Mouse (Mus musculus) heart, postnatal 36 days (tissue): ENCODE measurements around the gene Mettl26. TPM values are rescaled to one million over a fixed set of nuclear protein-coding genes. Genes with fewer than 3 reads are reported as not detected.
A peak's percentile ranks its signal among the peaks of the same experiment; 100 is the strongest.

Experiments
- DNase-seq, 2 experiments: peaks; one replicate each; pipeline ENCODE4 v3.0.0; 2021 to 2022
- intact Hi-C: fragments of 180-260 bp; cut with DNase I; formaldehyde crosslinking; loops from one replicate; pipeline ENCODE4 v1.15.1; 2025
- total RNA-seq, 2 experiments: library from RNA; stranded (reverse); gene quantifications; 2 replicates each; pipeline ENCODE4 v1.2.3; 2021

Gene Mettl26
- total RNA-seq, 2 experiments from 2014 or later = 16.1 to 18.1 TPM

GRCm38 (mm10) chr17:25836397-25837075, 38.3 kb upstream of the Mettl26 start:
- intact Hi-C loops = no loop called here
- DNase-seq = peak in 1 of 2 experiments; percentile 27

- intact Hi-C loops = no loop called here
- peak; percentile 64 to 67 for DNase-seq
These were observed 37.8 kb upstream of the Mettl26 start, which contains the start of gene Rhbdl1 for GRCm38 (mm10) chr17:25837076-25837410. Rhbdl1 (minus strand) TSS chr17:25837295.

GRCm38 (mm10) chr17:25837533-25837932, 37.3 kb upstream of the Mettl26 start:
- DNase-seq = no peak
- intact Hi-C loops = no loop called here

- intact Hi-C loops = no loop called here
- DNase-seq = no peak
These were observed 36.0 kb upstream of the Mettl26 start for GRCm38 (mm10) chr17:25838904-25839303.

GRCm38 (mm10) chr17:25839455-25840235, 35.2 kb upstream of the Mettl26 start:
- DNase-seq = no peak
- intact Hi-C loops = no loop called here

- intact Hi-C loops = no loop called here
- no peak for DNase-seq
These were observed 34.4 kb upstream of the Mettl26 start for GRCm38 (mm10) chr17:25840519-25840918.

- intact Hi-C loops = no loop called here
- no peak for DNase-seq
These were observed 33.6 kb upstream of the Mettl26 start, which contains the start of gene Gm20683 for GRCm38 (mm10) chr17:25841117-25841880. Gm20683 (minus strand) TSS chr17:25841763.

GRCm38 (mm10) chr17:25842509-25842908, 32.4 kb upstream of the Mettl26 start:
- no peak for DNase-seq
- intact Hi-C loops = no loop called here

- intact Hi-C loops = no loop called here
- DNase-seq = no peak
These were observed 31.8 kb upstream of the Mettl26 start for GRCm38 (mm10) chr17:25843122-25843521.

- DNase-seq = no peak
- intact Hi-C loops = loop anchor here (2.0 kb wide), 1 partner anchor 25 kb away; the partner anchor contains the start of gene Mcrip2
These were observed 31.1 kb upstream of the Mettl26 start for GRCm38 (mm10) chr17:25843636-25844395.

- DNase-seq = peak; percentile 93 to 95
- intact Hi-C loops = loop anchor here (2.0 kb wide), 1 partner anchor 24 kb away; the partner anchor contains the start of gene Mcrip2
These were observed 30.4 kb upstream of the Mettl26 start, which contains the start of gene Rhot2 for GRCm38 (mm10) chr17:25844396-25844901. Rhot2 (minus strand) TSS chr17:25844851.

- intact Hi-C loops = no loop called here
- DNase-seq = no peak
These were observed 14.6 kb upstream of the Mettl26 start for GRCm38 (mm10) chr17:25860229-25860628.

GRCm38 (mm10) chr17:25860832-25861703, 13.8 kb upstream of the Mettl26 start, which contains the start of gene Wdr90:
Wdr90 (minus strand) TSS chr17:25861501.
- intact Hi-C loops = no loop called here
- DNase-seq = peak; percentile 89

GRCm38 (mm10) chr17:25861704-25862612, 12.9 kb upstream of the Mettl26 start:
- intact Hi-C loops = no loop called here
- DNase-seq = no peak

GRCm38 (mm10) chr17:25863681-25864080, 11.2 kb upstream of the Mettl26 start:
- no peak for DNase-seq
- intact Hi-C loops = no loop called here

GRCm38 (mm10) chr17:25864311-25864710, 10.6 kb upstream of the Mettl26 start:
- intact Hi-C loops = no loop called here
- DNase-seq = no peak

GRCm38 (mm10) chr17:25865288-25865687, 9.6 kb upstream of the Mettl26 start:
- DNase-seq = no peak
- intact Hi-C loops = no loop called here

- no peak for DNase-seq
- intact Hi-C loops = no loop called here
These were observed 8.7 kb upstream of the Mettl26 start for GRCm38 (mm10) chr17:25866172-25866571.
